Mouse (Mus musculus) ES-E14 (cell line): Measurements from ENCODE around the gene Brwd3. TPM values are rescaled to one million over a fixed set of nuclear protein-coding genes. Genes with fewer than 3 reads are reported as not detected.
A peak's percentile ranks its signal among the peaks of the same experiment; 100 is the strongest.

Experiments
- DNase-seq: peaks from one replicate; pipeline ENCODE4 v3.0.0-alpha.2; 2013; ENCODE audit warnings: low read depth, low spot score
- H3K27ac ChIP-seq: 2 replicates; pipeline ENCODE4 v1.5.1; 2012; ENCODE audit warnings: low read depth, mild to moderate bottlenecking, low read length, moderate library complexity, mixed read lengths; ENCODE audit not compliant: poor library complexity, insufficient read depth, severe bottlenecking
- H3K36me3 ChIP-seq: 2 replicates; pipeline ENCODE4 v1.6.1; 2012; ENCODE audit warnings: mild to moderate bottlenecking, low read length, moderate library complexity, mixed read lengths; ENCODE audit not compliant: control insufficient read depth, poor library complexity, insufficient read depth, severe bottlenecking
- H3K4me1 ChIP-seq, 2 experiments: fragments of 150-350 bp in 1 of 2; sonication (generic) in 1 of 2; 2 replicates each; pipeline ENCODE4 v1.6.1; 2012; ENCODE audit warnings: low read length in 2 of 2, mild to moderate bottlenecking in 1 of 2, mixed read lengths in 1 of 2; ENCODE audit not compliant: control insufficient read depth in 2 of 2, insufficient read depth in 2 of 2, poor library complexity in 1 of 2
- H3K4me3 ChIP-seq, 2 experiments: fragments of 150-350 bp in 1 of 2; sonication (generic) in 1 of 2; 2 replicates each; pipeline ENCODE4 v1.5.1; 2012; ENCODE audit warnings: low read length in 2 of 2, low read depth in 1 of 2, mild to moderate bottlenecking in 1 of 2, mixed read lengths in 1 of 2; ENCODE audit not compliant: insufficient read depth in 1 of 2, poor library complexity in 1 of 2, severe bottlenecking in 1 of 2
- H3K9ac ChIP-seq: 2 replicates; pipeline ENCODE4 v1.6.1; 2012; ENCODE audit warnings: low read depth, mild to moderate bottlenecking, low read length, mixed read lengths; ENCODE audit not compliant: poor library complexity, insufficient read depth, severe bottlenecking
- H3K9me3 ChIP-seq: fragments of 150-350 bp; sonication (generic); 2 replicates; pipeline ENCODE4 v1.6.1; 2012; ENCODE audit warnings: low read depth, mild to moderate bottlenecking, low read length; ENCODE audit not compliant: control insufficient read depth, insufficient read depth
- CHD2 ChIP-seq: IDR thresholded peaks from 2 replicates; pipeline ENCODE4 v1.6.1; 2014; ENCODE audit warnings: mild to moderate bottlenecking, low read depth, low read length, inconsistent platforms
- HCFC1 ChIP-seq: IDR thresholded peaks from 2 replicates; pipeline ENCODE4 v1.6.1; 2012; ENCODE audit warnings: low read length, inconsistent platforms, borderline replicate concordance; ENCODE audit not compliant: insufficient read depth
- MAFK ChIP-seq: IDR thresholded peaks from 2 replicates; pipeline ENCODE4 v1.6.1; 2014; ENCODE audit warnings: mild to moderate bottlenecking, low read depth, low read length, inconsistent platforms; ENCODE audit not compliant: insufficient read depth
- ZC3H11A ChIP-seq: IDR thresholded peaks from 2 replicates; pipeline ENCODE4 v1.6.1; 2012; ENCODE audit warnings: low read depth, mild to moderate bottlenecking, inconsistent platforms, low read length, borderline replicate concordance
- ZNF384 ChIP-seq: IDR thresholded peaks from 2 replicates; pipeline ENCODE4 v1.6.1; 2012; ENCODE audit warnings: low read depth, low read length, inconsistent platforms
- in situ Hi-C, 2 experiments: fragments of 600-800 bp; cut with MboI; formaldehyde crosslinking; loops; one replicate each; pipeline ENCODE4 v1.15.1; 2025; ENCODE audit warnings: low sequenced_read_pairs in 2 of 2, inconsistent platforms in 1 of 2; ENCODE audit not compliant: unreplicated experiment in 2 of 2
- total RNA-seq: library from RNA; depleted of rRNA; stranded (reverse); fragments of 300-350 nt; gene quantifications from 2 replicates; pipeline ENCODE4 v1.2.3, GENCODE M21; 2012; rRNA removed

Brwd3 gene
- total RNA-seq, result 10.6 and 11.7 TPM in 2 replicates

DNA sequence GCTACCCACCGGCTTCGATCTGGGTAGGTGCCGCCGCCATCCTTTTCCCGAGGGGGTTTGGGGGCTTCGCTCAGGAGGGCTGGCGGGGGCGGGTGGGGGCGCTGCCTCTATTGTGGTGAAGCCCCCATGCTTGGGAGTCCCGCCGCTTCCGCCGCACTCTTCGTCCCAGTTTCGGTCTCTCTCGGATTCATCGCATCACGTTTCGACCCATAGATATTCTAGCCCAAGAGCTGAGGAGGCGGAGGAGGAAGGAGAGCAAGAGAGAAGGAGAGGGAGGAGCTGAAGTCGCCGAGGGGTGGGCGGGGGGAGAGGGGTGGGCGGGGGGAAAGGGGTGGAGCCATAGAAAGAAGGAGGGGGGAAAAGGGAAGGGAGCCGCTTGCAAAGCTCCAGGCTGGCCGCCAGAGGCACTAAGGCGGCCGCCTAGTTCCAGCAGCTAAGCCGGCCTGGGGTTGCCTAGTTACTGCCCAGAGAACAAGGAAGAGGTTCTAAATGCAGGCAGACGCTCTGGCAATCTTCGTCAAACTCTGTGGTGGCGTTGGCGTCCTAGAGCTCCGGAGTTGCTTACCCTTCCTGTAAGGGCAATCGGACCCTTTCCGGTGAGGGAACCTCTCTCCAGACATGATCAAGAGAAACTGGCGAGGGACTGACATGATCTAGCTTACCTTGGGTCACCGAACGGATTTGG is at the start of gene Brwd3:
Gene Brwd3 (minus strand): TSS at position 283 of the 685 bp plus-strand sequence.
- peak within 1 kb of the TSS; percentile 76 to 87 for H3K4me3 ChIP-seq
- no peaks in the 10 kb centered on the region for H3K36me3 ChIP-seq
- H3K9ac ChIP-seq, result peak within 1 kb of the TSS; percentile 77
- DNase-seq, result peak; percentile 49
- H3K27ac ChIP-seq, result no peak within 1 kb of the TSS; the same call in 1 of the 2 replicates
- H3K9me3 ChIP-seq, result no peaks in the 10 kb centered on the region
- no peaks in the 10 kb centered on the region for H3K4me1 ChIP-seq
- in situ Hi-C loops, result no loop called here
- TF ChIP-seq CHD2 (no peak), MAFK (no peak), ZNF384 (no peak), HCFC1 (no peak), ZC3H11A (no peak)

DNA sequence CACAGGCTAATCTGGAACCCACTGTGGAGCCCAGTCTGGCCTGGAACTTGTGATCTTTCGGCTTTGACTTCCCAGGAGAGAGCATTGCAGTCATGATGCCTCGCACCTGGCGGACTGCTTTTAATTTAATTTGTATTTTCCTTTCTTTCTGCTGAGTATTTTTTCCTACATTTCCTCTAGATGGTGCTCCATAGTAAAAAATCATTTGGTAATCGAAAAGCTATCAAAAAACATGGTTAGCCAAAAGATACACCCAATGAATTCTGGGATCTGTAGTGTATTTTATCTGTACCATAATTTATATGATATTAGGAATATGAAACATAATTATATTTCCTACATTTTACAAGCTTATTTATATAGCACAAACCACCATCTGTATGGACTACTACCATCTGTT is 28.5 kb upstream of the Brwd3 start:
- no peaks in the 10 kb centered on the region for H3K4me1 ChIP-seq
- no peak overlapping the region for H3K9ac ChIP-seq
- in situ Hi-C loops, result no loop called here
- TF ChIP-seq ZC3H11A (no peak), ZNF384 (no peak), CHD2 (no peak)
- H3K27ac ChIP-seq, result no peak overlapping the region
- no peak for DNase-seq
- H3K36me3 ChIP-seq, result no peaks in the 10 kb centered on the region
- no peaks in the 10 kb centered on the region for H3K9me3 ChIP-seq
- no peak overlapping the region for H3K4me3 ChIP-seq

GRCm38 (mm10) chrX:108842705-108843104 is 8.5 kb upstream of the Brwd3 start:
- H3K4me3 ChIP-seq, result no peak overlapping the region
- TF ChIP-seq ZC3H11A, result no peak
- no peak for TF ChIP-seq ZNF384
- no peak for TF ChIP-seq CHD2
- no peak for TF ChIP-seq HCFC1
- no peak for TF ChIP-seq MAFK
- no peaks in the 10 kb centered on the region for H3K4me1 ChIP-seq
- no peak for DNase-seq
- H3K9me3 ChIP-seq, result no peaks in the 10 kb centered on the region
- H3K36me3 ChIP-seq, result no peaks in the 10 kb centered on the region
- no peak overlapping the region for H3K9ac ChIP-seq
- in situ Hi-C loops, result no loop called here
- no peak overlapping the region for H3K27ac ChIP-seq

GRCm38 (mm10) chrX:108836416-108836815 is 2.2 kb upstream of the Brwd3 start:
- H3K9ac ChIP-seq, result no peak overlapping the region
- TF ChIP-seq MAFK (no peak), CHD2 (no peak), ZNF384 (no peak), ZC3H11A (no peak), HCFC1 (no peak)
- H3K36me3 ChIP-seq, result no peaks in the 10 kb centered on the region
- H3K4me3 ChIP-seq, result no peak overlapping the region
- DNase-seq, result no peak
- H3K27ac ChIP-seq, result no peak overlapping the region
- H3K9me3 ChIP-seq, result no peaks in the 10 kb centered on the region
- no peaks in the 10 kb centered on the region for H3K4me1 ChIP-seq
- in situ Hi-C loops, result no loop called here

DNA sequence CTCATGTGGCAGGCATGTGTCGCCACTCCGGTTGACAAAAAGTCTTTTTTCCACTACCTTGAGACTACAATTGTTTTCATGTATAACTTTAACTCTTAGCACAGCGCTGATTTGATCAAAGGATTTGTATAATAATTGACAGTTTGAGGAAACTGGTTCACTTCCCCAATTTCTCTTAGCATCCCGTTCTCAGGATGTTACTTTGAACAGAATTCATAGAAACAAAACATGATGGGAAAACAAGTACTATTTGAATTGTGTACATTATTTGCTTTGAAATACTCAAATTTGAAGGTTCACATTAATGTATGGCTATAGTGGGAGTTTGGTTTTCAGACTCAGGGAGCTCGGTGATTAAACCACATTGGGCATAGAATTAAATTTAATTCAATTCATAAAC is 1.1 kb upstream of the Brwd3 start:
- H3K9me3 ChIP-seq, result no peaks in the 10 kb centered on the region
- no peak overlapping the region for H3K27ac ChIP-seq
- no peak for TF ChIP-seq MAFK
- TF ChIP-seq HCFC1, result no peak
- no peak for TF ChIP-seq ZC3H11A
- TF ChIP-seq CHD2, result no peak
- no peak for TF ChIP-seq ZNF384
- no peak for DNase-seq
- peak overlapping the region; percentile 63 to 87 for H3K4me3 ChIP-seq
- in situ Hi-C loops, result no loop called here
- H3K4me1 ChIP-seq, result no peaks in the 10 kb centered on the region
- no peaks in the 10 kb centered on the region for H3K36me3 ChIP-seq
- H3K9ac ChIP-seq, result peak overlapping the region; percentile 48; the same call in 1 of the 2 replicates
